Mouse (Mus musculus): ENCODE results near the gene Ddx58.

DNA sequence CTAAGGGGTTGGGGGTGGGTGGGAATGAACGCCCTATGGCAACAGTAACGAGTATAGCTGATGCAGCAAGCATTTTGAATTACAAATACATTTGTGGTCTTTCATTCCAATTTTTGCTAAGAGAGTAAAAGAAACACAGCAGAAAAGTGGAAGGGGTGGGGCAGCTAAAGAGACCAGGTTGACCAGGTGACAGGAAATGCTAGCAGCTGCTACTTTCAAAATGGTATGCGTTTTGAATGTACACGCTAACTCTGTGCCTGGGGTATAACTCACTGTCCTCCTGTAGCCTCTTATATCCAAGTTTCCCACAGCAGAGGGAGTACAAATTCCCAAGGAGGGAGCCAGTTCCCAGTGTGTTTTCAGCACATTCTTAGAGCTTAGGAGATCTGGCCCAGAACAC lies 2.8 kb downstream of the Ddx58 start:
- TF ChIP-seq CTCF (IDR thresholded peaks at IDR 0.05; ENCODE audit: control insufficient read depth, insufficient read depth, insufficient read length) (no peak), USF1 (IDR thresholded peaks at IDR 0.05; ENCODE audit: low read depth) (no peak), MYOG (IDR thresholded peaks at IDR 0.05; ENCODE audit: control insufficient read depth, extremely low read depth, insufficient read length) (no peak)
